Mouse (Mus musculus) MEL (cell line): ENCODE results near the gene Fam13c.

ENCODE experiments used
- CHD1 ChIP-seq: IDR thresholded peaks from 2 replicates; pipeline ENCODE4 v1.6.1; 2012; ENCODE audit warnings: low read depth, mild to moderate bottlenecking, inconsistent platforms, low read length, improper control_type of control experiment
- CTCF ChIP-seq, 3 experiments: IDR thresholded peaks in 2 of 3; conservative IDR thresholded peaks in 1 of 3; 2 replicates each; pipeline ENCODE4 v1.5.1; 2011 to 2012; ENCODE audit warnings: low read length in 3 of 3, low read depth in 2 of 3, mild to moderate bottlenecking in 2 of 3, improper control_type of control experiment in 1 of 3, inconsistent platforms in 1 of 3, mixed read lengths in 1 of 3, moderate library complexity in 1 of 3; ENCODE audit not compliant: control insufficient read depth in 1 of 3, insufficient read depth in 1 of 3, poor library complexity in 1 of 3, severe bottlenecking in 1 of 3
- E2F4 ChIP-seq: IDR thresholded peaks from 2 replicates; pipeline ENCODE4 v1.6.1; 2011; ENCODE audit warnings: low read depth, low read length, improper control_type of control experiment, borderline replicate concordance
- GATA1 ChIP-seq: IDR thresholded peaks from 2 replicates; pipeline ENCODE4 v1.6.1; 2011; ENCODE audit warnings: low read depth, low read length, improper control_type of control experiment
- HCFC1 ChIP-seq: IDR thresholded peaks from 2 replicates; pipeline ENCODE4 v1.6.1; 2012; ENCODE audit warnings: low read depth, mild to moderate bottlenecking, inconsistent platforms, low read length, improper control_type of control experiment, moderate library complexity
- MAFK ChIP-seq: IDR thresholded peaks from 2 replicates; pipeline ENCODE4 v1.6.1; 2011; ENCODE audit warnings: low read depth, mild to moderate bottlenecking, low read length, improper control_type of control experiment, borderline replicate concordance
- MAZ ChIP-seq: IDR thresholded peaks from 2 replicates; pipeline ENCODE4 v1.6.1; 2012; ENCODE audit warnings: low read depth, mild to moderate bottlenecking, inconsistent platforms, low read length, improper control_type of control experiment
- MYC ChIP-seq: IDR thresholded peaks from 2 replicates; pipeline ENCODE4 v1.6.1; 2011; ENCODE audit warnings: low read depth, mild to moderate bottlenecking, low read length, improper control_type of control experiment, moderate library complexity
- POLR2A ChIP-seq, 2 experiments: IDR thresholded peaks; 2 replicates each; pipeline ENCODE4 v1.6.1; 2011 to 2012; ENCODE audit warnings: low read length in 2 of 2, mild to moderate bottlenecking in 2 of 2, control low read depth in 1 of 2, improper control_type of control experiment in 1 of 2, low read depth in 1 of 2, moderate library complexity in 1 of 2; ENCODE audit not compliant: control insufficient read depth in 1 of 2, insufficient read depth in 1 of 2, poor library complexity in 1 of 2
- POLR2AphosphoS5 ChIP-seq: IDR thresholded peaks from 2 replicates; pipeline ENCODE4 v1.6.1; 2012; ENCODE audit warnings: low read depth, borderline replicate concordance, mild to moderate bottlenecking, inconsistent platforms, low read length, moderate library complexity, mixed read lengths
- SMC3 ChIP-seq: IDR thresholded peaks from 2 replicates; pipeline ENCODE4 v1.6.1; 2011; ENCODE audit warnings: low read depth, low read length, improper control_type of control experiment
- USF1 ChIP-seq: IDR thresholded peaks from 2 replicates; pipeline ENCODE4 v1.6.1; 2014; ENCODE audit warnings: low read depth, mild to moderate bottlenecking, inconsistent platforms, low read length, improper control_type of control experiment, moderate library complexity
- ZC3H11A ChIP-seq: IDR thresholded peaks from 2 replicates; pipeline ENCODE4 v1.6.1; 2012; ENCODE audit warnings: low read depth, mild to moderate bottlenecking, inconsistent platforms, low read length, improper control_type of control experiment
- ZKSCAN1 ChIP-seq: IDR thresholded peaks from 2 replicates; pipeline ENCODE4 v1.6.1; 2012; ENCODE audit warnings: low read depth, mild to moderate bottlenecking, inconsistent platforms, low read length, improper control_type of control experiment, moderate library complexity

GRCm38 (mm10) chr10:70485287-70485612 lies 45.0 kb downstream of the Fam13c start:
- no peak for TF ChIP-seq CTCF (IDR thresholded peaks at IDR 0.05 in 2 of 3, conservative IDR thresholded peaks at IDR 0.05 in 1 of 3; ENCODE audit: control insufficient read depth in 1 of 3, insufficient read depth in 1 of 3, low read depth in 2 of 3, low read length in 3 of 3, poor library complexity in 1 of 3, severe bottlenecking in 1 of 3)
- TF ChIP-seq HCFC1: no peak
- no peak for TF ChIP-seq SMC3
- TF ChIP-seq E2F4: no peak
- TF ChIP-seq POLR2A (IDR thresholded peaks at IDR 0.05; ENCODE audit: control insufficient read depth in 1 of 2, insufficient read depth in 1 of 2, low read depth in 1 of 2, low read length in 2 of 2, poor library complexity in 1 of 2): no peak
- no peak for TF ChIP-seq MAZ
- TF ChIP-seq USF1: no peak
- TF ChIP-seq ZC3H11A: no peak
- no peak for TF ChIP-seq POLR2AphosphoS5
- no peak for TF ChIP-seq MAFK
- no peak for TF ChIP-seq ZKSCAN1
- no peak for TF ChIP-seq GATA1
- TF ChIP-seq CHD1: no peak
- no peak for TF ChIP-seq MYC
